Mouse (Mus musculus) G1E (cell line): ENCODE data around the gene Ankrd13a.

Experiments used
- CTCF ChIP-seq: IDR thresholded peaks from 2 replicates; pipeline ENCODE4 v1.5.1; 2012; ENCODE audit warnings: low read depth, low read length, inconsistent platforms, mixed read lengths
- GATA1 ChIP-seq: IDR thresholded peaks from 2 replicates; pipeline ENCODE4 v1.6.1; 2012; ENCODE audit warnings: borderline replicate concordance, low read length, inconsistent platforms, mixed read lengths
- POLR2AphosphoS5 ChIP-seq: IDR thresholded peaks from 2 replicates; pipeline ENCODE4 v1.6.1; 2012; ENCODE audit warnings: low read depth, low read length, inconsistent platforms; ENCODE audit not compliant: insufficient replicate concordance
- TAL1 ChIP-seq: conservative IDR thresholded peaks from 2 replicates; pipeline ENCODE4 v1.6.1; 2012; ENCODE audit warnings: low read depth, low read length, inconsistent platforms, mixed read lengths

DNA sequence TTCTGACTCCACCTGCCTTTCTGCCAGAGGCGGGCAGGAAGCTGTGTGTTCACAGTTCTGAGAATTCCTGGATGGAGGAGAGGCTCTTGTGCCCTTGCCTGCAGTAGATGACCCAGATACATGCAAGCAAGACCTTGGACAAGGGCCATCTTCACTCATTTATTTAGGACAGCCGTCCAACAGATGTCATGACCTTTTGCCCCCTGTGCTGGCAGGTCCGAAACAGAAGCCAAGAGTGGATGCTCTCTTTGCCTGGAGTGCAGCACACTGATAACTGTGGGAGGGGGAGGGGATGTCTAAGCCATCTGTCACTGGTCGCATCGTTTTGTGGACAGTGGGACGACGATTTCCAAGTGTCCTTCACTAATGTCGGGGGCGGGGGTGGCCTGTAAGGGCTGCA lies 20.8 kb downstream of the Ankrd13a start:
- TF ChIP-seq CTCF (no peak), GATA1 (no peak), POLR2AphosphoS5 (no peak), TAL1 (no peak)
